Mouse (Mus musculus): Measurements from ENCODE around the gene Adh1.

Adh1 gene

GRCm38 (mm10) chr3:138241371-138241770 lies 19.4 kb upstream of the Adh1 start:
- no peak for DNase-seq (ENCODE audit: low spot score)

DNA sequence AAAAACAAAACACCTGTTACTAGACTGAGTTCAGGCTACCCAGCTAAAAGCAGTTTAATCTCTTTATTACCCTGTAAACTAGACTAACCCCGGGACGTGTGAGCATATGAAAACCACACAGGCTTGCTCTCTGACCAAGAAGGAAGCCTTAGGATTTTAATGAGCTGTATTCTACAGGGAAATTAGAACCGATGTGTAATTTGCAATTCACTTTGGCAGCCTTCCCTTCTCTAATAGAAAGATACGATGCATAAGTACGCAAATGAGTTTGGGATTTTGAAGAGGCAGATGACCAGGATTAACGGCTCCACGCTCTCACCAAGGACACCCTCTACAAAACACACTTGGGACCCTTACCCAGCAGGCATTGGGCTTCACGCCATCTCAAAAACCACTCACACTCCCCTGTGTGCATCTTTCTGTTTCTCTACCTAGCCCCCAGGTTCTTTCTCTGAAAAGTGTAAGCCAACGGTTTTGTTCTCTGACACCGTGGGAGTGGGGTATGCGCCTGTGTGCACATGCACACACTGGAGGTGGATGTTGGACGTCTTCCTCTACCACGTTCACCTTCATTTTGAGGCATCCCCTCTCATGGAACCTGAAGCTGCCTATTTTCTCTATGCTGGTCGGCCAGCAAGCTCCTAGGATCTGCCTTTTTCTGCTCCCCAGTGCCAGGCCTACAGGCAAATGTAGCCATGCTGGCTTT lies 18.6 kb upstream of the Adh1 start:
- no peak for DNase-seq (ENCODE audit: low spot score)

GRCm38 (mm10) chr3:138242933-138243332 lies 17.9 kb upstream of the Adh1 start:
- peak; percentile 63 for DNase-seq (ENCODE audit: low spot score)

DNA sequence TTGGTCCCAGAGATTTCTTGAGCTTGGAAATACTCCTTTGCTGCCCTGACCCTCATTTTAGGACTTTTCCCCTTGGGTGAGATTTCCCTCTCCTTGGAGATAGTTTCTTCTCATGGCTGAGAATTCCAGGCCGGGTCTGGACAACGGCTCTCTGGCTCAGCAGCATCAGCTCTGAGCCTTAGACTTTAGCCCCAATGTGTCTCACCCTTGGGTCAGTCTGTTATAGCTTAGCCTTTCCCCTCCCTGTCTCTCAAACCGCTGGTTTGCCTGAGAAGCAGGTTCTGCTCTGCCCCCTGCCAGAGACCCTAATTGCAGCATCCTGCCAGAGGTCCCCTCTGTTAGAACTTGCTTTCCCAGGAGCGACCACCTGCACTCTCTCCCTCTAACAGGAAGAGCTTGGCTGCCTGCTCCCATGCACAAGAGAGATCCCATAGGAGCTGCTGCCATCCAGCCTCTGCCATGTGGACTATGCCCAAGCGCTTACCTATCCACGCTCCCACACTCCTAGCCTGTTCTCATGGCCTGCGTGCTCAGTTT lies 16.4 kb upstream of the Adh1 start:
- DNase-seq (ENCODE audit: low spot score) = no peak

- no peak for DNase-seq (ENCODE audit: low spot score)
These were observed 14.2 kb upstream of the Adh1 start for GRCm38 (mm10) chr3:138246511-138247020.

DNA sequence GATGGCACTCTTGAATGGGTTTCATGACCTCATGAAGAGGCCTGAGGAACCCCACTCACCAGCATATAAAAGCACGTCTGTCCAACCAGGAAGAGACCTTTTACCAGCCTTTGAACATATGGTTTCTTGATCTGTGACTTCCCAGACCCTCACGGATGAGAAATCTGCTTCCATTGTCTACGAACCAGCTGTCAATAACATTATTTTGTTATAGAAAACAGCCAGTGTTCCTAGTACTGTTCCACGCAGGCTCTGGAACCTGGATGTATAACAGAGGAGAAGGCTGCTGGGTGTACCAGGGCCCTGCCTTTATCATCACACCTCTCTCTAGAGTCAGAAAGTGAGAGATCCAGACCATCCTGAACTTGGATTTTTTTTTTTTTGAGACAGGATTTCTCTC lies 13.6 kb upstream of the Adh1 start:
- DNase-seq (ENCODE audit: low spot score) = no peak

DNA sequence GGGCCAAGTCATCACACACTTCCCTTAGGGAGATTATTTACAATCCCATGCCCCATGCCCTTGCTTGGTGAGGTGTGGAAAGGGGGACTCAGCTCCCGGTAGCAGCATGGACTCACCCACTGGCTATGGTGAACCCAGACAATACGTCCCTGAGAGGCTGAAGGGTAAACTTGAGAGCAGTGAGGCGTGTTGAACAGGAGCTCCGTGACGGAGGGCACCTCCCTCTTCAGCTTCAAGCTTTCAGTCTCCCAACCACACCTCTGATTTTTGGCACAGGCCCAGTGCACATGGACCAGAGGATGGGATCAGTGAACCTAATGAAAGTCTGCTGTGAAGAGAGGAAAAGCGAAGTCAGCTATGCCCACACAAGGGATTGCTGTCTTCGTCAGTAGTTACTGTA lies 12.8 kb upstream of the Adh1 start:
- DNase-seq (ENCODE audit: low spot score) = no peak

DNA sequence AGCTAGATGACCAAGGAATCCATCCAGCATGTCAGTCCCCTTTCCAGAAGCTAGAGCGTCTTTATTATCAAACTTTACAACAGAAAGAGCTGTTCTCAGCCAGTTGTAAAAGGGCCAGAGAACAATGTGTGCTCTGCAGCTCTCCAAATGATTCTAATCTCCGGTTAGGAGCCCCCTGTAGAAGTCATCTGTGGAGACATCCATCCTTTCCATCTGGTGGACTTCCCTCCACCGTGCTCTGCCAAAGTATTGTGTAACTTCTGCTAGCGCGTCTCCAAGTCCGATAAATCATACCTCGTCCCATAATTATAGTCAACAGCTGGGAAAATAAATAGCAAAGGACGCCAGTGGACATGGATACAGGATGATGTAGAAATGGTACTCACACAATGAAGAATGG lies 12.0 kb upstream of the Adh1 start:
- DNase-seq (ENCODE audit: low spot score) = no peak

DNA sequence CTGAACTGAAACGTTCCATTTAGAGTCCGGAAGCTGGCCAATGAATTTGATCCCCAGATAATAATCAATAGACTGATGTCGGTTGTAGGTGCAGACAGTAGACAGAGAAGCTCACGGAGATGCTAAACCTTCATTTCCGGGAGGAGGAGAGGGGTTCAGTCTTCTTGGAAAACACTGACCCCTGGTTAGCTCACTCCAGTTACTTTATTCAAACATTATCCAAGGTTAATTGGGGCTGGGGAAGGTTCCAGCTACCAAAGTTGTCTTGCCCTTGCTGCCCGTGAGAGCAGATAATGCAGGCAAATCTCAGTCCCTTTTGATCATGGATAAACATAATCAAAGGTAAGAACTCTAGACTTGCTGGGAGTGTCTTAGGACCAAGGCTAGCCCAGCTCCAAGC lies 9.6 kb upstream of the Adh1 start:
- DNase-seq (ENCODE audit: low spot score) = no peak

- DNase-seq (ENCODE audit: low spot score) = no peak
These were observed 6.6 kb upstream of the Adh1 start for GRCm38 (mm10) chr3:138254205-138254604.

- no peak for DNase-seq (ENCODE audit: low spot score)
These were observed 5.4 kb upstream of the Adh1 start for GRCm38 (mm10) chr3:138255366-138255765.

DNA sequence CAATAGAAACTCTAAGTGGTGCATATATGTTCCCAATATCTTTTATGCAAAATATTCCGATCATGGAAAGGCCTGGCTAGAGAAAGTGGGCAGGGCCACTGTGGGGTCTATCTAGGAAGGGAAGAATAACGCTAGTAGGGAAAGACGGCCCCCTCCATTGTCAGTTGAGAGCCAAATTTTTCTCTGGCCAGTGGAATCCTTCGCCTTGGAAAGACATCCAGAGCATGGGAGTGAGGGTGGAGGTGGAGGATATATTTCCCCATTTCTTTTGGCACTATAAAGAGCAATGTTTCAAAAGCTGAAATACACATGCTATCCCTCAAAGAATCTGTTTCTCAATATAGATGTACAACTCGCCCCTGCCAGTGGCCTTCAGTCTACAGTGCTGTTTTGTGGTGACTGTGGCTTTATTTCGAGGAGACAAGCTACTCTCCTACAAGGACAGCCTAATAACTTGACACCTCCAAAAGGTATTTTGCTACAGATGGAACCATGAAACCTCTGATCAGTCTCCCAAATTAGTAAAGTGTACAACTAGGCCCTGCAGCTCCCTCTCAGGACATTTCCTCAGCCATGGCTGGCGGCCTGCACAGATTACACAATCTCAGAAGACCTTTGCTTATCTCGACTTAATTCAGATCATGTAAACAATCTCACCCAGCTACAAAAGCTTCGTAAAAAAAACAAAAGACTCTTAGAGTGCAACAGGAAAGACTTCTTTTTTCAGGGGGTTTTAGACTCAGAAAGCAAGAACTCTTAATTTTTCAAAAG lies 4.8 kb upstream of the Adh1 start:
- no peak for DNase-seq (ENCODE audit: low spot score)

DNA sequence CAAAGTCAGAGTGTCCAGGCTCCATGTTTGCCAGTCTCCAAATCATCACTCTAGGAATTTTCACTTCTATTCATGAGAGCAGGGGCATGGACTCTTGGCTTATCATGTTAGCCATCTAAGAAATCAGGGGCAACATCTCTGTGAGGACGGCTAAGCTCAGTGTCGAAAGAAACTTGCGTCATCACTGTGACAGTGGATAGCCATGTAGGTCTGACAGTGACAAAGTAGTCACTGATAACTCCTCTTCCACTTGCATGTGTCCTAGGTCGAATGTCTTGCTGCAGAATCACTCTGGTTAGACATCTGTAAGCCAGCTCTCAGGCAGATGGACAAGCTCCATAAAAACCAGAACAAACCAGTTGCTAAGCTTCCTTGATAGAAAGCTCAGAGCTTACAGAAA lies 1.8 kb downstream of the Adh1 start:
- DNase-seq (ENCODE audit: low spot score) = no peak

GRCm38 (mm10) chr3:138263154-138263930 lies 2.6 kb downstream of the Adh1 start:
- DNase-seq (ENCODE audit: low spot score) = no peak

DNA sequence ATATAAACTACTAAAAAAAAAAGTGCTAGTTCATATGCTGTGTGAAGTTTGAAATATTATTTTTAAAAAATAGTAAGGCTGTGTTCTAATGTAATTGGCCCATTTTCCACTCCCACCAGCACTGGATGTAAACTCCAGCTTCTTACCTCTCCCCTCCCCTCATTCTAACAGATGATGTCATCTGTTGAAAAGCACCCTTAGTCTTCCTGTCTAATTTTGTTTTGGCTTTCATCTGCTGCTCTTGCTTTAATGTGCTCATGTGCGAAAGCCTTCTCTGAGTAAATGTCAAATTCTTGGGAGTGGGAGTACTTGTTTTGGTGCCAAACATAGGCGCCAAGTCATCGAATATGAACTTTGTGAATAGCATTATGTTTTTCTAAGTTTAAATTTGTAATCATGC lies 3.9 kb downstream of the Adh1 start:
- DNase-seq (ENCODE audit: low spot score) = no peak

DNA sequence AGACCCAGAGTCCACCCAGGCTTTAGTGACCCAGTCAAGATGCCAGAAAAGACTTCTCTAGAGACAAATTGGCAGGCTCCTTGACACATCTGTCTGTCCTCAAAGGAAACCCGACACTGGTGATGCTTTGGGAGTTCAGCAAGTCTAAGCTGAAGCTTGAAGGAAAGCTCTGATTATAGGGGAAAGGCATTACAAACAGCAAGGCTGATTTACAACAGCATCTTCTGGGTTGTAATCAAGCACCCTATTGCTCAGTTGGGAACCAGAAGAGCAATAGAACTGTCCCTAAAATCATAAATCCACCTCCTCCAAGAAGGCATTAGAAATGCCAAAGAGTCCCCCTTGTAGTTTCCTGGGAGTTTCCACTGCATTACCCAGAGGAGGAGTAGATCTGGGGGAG lies 9.7 kb downstream of the Adh1 start:
- no peak for DNase-seq (ENCODE audit: low spot score)

DNA sequence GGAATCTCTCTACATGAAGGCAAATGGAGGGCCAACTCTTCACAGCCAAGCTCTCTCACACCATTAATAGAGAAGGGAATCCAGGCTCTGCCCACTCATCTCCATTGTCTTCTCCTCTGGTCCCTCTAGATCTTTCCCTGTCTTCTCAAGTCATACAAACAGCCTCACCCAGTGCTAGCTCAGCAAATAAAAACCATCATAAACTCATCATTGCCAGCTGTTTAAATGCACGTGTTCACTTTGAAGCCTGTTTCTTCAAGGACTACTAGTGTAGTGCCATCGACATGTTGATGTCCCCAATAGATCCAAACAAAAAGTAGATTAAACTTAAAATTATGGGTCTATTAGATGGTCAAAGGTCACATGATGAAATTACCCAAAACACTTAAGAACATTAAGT lies 10.5 kb downstream of the Adh1 start:
- no peak for DNase-seq (ENCODE audit: low spot score)

DNA sequence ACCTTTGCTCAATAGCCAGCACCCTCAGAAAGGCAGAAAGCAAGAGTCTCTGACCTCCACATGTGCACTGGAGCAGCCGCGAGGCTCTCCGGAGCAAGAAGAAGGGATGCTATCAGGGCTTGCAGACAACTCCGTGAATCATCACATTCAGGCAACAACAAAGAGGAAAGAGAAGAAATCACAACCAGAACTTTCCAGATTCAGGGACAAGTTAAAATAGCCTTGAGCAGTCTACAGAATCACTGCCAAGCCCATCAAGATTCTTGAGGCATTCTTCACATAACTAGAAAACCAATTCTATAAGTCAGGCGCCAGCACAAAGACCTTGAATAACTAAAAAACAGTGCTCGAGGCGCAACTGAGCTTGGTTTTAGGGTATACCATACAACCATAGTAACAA lies 12.3 kb downstream of the Adh1 start:
- no peak for DNase-seq (ENCODE audit: low spot score)

DNA sequence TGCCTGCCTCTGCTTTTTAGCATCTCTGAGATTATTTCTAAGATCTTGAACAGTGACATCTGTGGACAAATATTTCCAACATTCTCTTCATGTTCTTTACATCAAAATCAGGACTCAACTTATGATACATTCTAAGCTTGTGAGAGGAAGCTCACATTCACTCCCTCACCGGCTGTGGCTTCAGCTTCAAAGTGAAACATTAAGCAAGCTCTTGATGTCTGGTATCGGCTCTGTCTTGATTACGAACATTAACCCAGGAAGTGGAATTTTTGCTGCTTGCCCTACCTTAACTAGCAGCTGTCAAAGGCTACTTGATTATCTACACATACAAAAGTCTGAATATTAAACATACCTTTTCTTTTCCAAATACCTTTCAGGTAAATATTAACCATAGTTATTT lies 14.3 kb downstream of the Adh1 start:
- no peak for DNase-seq (ENCODE audit: low spot score)

GRCm38 (mm10) chr3:138282556-138282955 lies 21.8 kb downstream of the Adh1 start:
- no peak for DNase-seq (ENCODE audit: low spot score)

DNA sequence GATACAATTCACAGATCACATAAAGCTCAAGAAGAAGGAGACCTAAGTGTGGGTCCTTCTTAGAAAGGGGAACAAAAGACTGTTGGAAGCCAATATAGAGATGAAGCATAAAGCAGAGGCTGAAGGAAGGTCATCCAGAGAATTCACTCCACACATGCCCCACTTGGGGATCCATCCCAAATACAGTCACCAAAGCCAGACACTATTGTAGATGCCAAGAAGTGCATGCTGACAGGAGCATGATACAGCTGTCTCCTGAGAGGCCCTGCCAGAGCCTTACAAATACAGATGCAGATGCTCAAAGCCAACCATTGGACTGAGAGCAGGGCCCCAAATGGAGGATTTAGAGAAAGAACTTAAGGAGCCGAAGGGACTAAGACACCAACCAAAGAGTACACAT lies 23.0 kb downstream of the Adh1 start:
- DNase-seq (ENCODE audit: low spot score) = no peak

DNA sequence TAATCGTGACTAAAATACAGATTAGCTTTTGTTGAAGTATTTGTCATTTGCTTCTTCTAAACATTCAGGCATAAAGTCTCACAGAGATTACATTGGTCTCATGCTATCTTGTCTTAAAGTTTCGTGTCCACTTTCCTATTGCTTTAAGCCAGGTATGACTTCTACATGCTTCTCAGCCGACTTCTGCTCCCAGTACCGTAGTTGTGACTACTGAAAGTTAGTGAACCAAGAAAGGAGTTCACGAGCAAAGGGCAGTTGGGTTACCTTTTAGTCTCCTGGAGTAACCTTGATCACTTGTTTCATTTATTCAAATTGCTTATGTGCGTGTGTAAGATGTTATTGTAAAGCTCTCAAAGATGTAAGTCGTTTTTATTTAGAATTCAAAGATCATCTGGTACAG lies 25.2 kb downstream of the Adh1 start:
- DNase-seq (ENCODE audit: low spot score) = no peak

GRCm38 (mm10) chr3:138287686-138288085 lies 26.9 kb downstream of the Adh1 start:
- no peak for DNase-seq (ENCODE audit: low spot score)
